Mouse (Mus musculus): ENCODE data around the gene Mmp9. TPM values are rescaled to one million over a fixed set of nuclear protein-coding genes. Genes with fewer than 3 reads are reported as not detected.

Gene Mmp9
- polyA plus RNA-seq, 1 experiment from 2014 or later, result 23.8 TPM

DNA sequence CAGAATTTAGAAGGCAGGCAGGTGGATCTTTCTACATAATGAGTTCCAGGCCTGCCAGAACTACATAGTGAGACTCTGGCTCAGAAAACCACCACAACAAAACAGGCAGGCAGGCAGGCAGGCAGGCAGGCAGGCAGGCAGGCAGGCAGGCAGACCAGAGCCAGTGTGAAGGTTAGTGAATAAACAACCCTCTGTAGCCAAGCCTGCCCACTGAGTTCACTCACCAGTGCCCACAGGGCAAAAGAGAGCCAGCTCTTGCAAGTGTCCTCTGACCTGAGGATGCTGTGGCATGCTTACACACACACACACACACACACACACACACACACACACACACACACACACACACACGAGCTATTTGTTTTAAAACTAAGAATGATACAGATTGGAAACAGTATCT lies 37.1 kb upstream of the Mmp9 start:
- Histone ChIP-seq H3K27ac (replicated peaks) (no peak overlapping the region), H3K4me1 (no peaks in the 10 kb centered on the region), H3K4me2 (no peak overlapping the region), H3K27me3 (replicated peaks) (no peaks in the 10 kb centered on the region), H3K9me3 (replicated peaks) (no peaks in the 10 kb centered on the region), H3K4me3 (replicated peaks) (no peak overlapping the region), H3K36me3 (peaks cover 98% of the 10 kb centered on the region), H3K9ac (replicated peaks) (no peak overlapping the region)
- WGBS, result 88% methylated on average over 1 of the region's 1 CpGs
- no peak for ATAC-seq (ENCODE audit: low FRiP score)

DNA sequence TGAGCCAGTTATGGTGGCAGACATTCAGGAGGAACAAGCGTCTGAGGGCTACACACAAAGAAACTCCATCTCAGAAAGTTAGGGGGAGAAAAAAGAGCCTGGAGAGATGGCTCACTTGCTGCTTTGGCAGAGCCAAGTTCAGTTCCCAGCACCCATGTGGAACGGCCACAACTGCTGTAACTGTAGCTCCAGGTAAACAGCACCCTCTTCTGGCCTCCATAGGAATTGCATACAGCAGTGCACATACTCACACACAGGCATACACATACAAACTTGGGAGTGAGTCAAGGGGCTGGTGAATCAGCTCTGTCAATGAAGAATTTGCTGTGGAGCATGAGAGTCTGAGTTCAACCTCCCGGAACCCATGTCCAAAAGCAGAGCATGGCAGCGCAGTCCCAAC lies 34.5 kb upstream of the Mmp9 start:
- no peak overlapping the region for H3K9ac ChIP-seq (replicated peaks)
- H3K4me1 ChIP-seq, result peaks cover 19% of the 10 kb centered on the region
- no peaks in the 10 kb centered on the region for H3K9me3 ChIP-seq (replicated peaks)
- no peak overlapping the region for H3K27ac ChIP-seq (replicated peaks)
- H3K4me3 ChIP-seq (replicated peaks), result no peak overlapping the region
- H3K4me2 ChIP-seq, result no peak overlapping the region
- H3K36me3 ChIP-seq, result peaks cover 81% of the 10 kb centered on the region
- no peaks in the 10 kb centered on the region for H3K27me3 ChIP-seq (replicated peaks)
- ATAC-seq (ENCODE audit: low FRiP score), result no peak
- over 99% methylated on average over 4 of the region's 4 CpGs for WGBS

DNA sequence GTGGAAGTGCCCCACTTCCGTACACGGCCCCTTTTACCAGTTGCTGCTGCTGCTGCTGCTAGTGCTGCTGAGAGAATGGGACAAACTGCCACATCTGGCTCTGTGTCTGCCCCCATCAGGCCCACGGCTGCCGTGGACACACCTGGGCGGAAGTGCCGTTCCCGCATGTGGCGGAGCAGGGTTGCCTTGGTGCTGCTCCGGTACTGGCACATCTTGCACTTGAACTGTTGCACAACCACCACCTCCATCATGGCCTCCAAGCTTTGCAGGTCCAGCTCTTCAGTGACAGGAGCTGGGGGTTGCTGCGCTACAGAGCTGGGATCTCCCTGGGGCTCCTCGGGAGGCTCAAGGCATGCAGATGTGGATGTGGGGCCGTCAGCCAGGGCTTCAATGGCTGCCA lies 33.1 kb upstream of the Mmp9 start:
- no peak overlapping the region for H3K4me2 ChIP-seq
- H3K27me3 ChIP-seq (replicated peaks), result no peaks in the 10 kb centered on the region
- H3K4me1 ChIP-seq, result peaks cover 25% of the 10 kb centered on the region
- no peak overlapping the region for H3K27ac ChIP-seq (replicated peaks)
- ATAC-seq (ENCODE audit: low FRiP score), result no peak
- no peak overlapping the region for H3K4me3 ChIP-seq (replicated peaks)
- 96% methylated on average over 12 of the region's 12 CpGs for WGBS
- no peak overlapping the region for H3K9ac ChIP-seq (replicated peaks)
- H3K36me3 ChIP-seq, result peaks cover 67% of the 10 kb centered on the region
- no peaks in the 10 kb centered on the region for H3K9me3 ChIP-seq (replicated peaks)

DNA sequence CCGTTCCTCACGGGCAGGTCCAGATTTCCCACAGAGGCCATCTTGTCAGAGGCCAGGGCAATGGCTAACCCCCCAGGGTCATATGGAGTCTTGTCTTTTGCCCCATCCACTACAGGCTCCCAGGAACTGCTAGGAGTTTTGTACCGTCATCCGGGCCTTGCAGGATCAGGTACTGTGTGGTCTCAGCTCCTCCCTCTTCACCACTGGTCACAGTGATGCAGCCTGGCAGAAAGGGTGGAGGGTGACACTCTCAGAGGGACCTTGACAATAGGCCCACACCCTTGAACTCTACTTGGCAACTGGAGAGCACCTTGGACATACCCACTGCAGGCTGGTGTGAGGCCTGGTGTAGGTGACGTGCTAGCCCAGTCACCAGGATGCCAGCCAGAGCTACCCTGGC lies 32.6 kb upstream of the Mmp9 start:
- H3K36me3 ChIP-seq, result peaks cover 62% of the 10 kb centered on the region

DNA sequence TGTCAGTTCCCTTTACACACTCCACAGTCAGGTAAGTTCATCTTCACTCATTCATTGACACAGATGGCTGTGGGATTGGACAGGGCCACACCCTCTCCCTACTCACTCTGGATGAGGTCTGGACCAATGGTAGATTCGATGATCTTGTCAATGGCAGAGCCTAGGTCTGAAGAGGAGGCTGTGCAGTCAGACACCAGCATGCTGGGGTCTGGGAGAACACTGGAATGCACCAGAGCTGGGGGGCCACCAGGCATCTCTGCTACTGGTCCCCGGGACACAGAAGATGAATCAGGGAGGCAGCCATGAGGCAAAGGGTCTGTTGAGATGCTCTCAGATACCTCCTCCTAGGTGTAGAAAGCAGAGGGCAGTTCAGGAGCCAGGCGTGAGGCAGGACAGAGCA lies 31.5 kb upstream of the Mmp9 start:
- no peak overlapping the region for H3K4me3 ChIP-seq (replicated peaks)

More for the DNA sequence above, 32.6 kb upstream of the Mmp9 start:
- Histone ChIP-seq H3K27me3 (replicated peaks) (no peaks in the 10 kb centered on the region), H3K4me3 (replicated peaks) (no peak overlapping the region), H3K4me2 (no peak overlapping the region), H3K9me3 (replicated peaks) (no peaks in the 10 kb centered on the region), H3K27ac (replicated peaks) (no peak overlapping the region), H3K9ac (replicated peaks) (no peak overlapping the region), H3K4me1 (peaks cover 27% of the 10 kb centered on the region)
- no peak for ATAC-seq (ENCODE audit: low FRiP score)
- 99% methylated on average over 5 of the region's 5 CpGs for WGBS

DNA sequence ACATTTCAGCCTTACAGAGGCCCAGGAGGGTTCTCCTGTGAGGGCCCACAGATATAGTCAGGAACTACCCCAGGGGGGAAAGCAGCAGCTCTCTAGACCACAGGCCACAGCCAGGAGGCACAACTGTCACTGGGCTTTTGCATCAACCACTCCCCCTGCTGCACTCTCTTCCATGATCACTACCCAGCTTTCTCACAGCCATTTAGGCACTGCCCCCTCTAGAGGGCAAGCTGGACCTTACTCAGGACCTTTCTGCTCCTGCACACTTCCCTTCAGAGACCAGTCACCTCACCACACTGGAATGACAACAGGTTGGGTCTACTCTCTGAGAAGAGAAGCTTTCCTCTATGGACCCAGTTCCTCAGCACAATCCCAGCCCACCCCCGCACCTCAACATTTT lies 31.0 kb upstream of the Mmp9 start:
- WGBS, result 76% methylated on average over 1 of the region's 1 CpGs
- H3K27ac ChIP-seq (replicated peaks), result no peak overlapping the region
- H3K9me3 ChIP-seq (replicated peaks), result no peaks in the 10 kb centered on the region
- H3K4me3 ChIP-seq (replicated peaks), result peak overlapping the region; percentile 84
- peak overlapping the region; percentile 90 for H3K4me2 ChIP-seq
- H3K36me3 ChIP-seq, result peaks cover 48% of the 10 kb centered on the region
- ATAC-seq (ENCODE audit: low FRiP score), result no peak
- H3K27me3 ChIP-seq (replicated peaks), result no peaks in the 10 kb centered on the region
- peaks cover 31% of the 10 kb centered on the region for H3K4me1 ChIP-seq
- H3K9ac ChIP-seq (replicated peaks), result peak overlapping the region; percentile 89; the same call in 1 of the 2 replicates

More for the DNA sequence above, 31.5 kb upstream of the Mmp9 start:
- no peaks in the 10 kb centered on the region for H3K27me3 ChIP-seq (replicated peaks)
- H3K4me2 ChIP-seq, result peak overlapping the region; percentile 90
- peaks cover 31% of the 10 kb centered on the region for H3K4me1 ChIP-seq
- no peaks in the 10 kb centered on the region for H3K9me3 ChIP-seq (replicated peaks)
- H3K9ac ChIP-seq (replicated peaks), result no peak overlapping the region
- no peak for ATAC-seq (ENCODE audit: low FRiP score)
- no peak overlapping the region for H3K27ac ChIP-seq (replicated peaks)
- H3K36me3 ChIP-seq, result peaks cover 53% of the 10 kb centered on the region
- WGBS, result 95% methylated on average over 3 of the region's 3 CpGs

DNA sequence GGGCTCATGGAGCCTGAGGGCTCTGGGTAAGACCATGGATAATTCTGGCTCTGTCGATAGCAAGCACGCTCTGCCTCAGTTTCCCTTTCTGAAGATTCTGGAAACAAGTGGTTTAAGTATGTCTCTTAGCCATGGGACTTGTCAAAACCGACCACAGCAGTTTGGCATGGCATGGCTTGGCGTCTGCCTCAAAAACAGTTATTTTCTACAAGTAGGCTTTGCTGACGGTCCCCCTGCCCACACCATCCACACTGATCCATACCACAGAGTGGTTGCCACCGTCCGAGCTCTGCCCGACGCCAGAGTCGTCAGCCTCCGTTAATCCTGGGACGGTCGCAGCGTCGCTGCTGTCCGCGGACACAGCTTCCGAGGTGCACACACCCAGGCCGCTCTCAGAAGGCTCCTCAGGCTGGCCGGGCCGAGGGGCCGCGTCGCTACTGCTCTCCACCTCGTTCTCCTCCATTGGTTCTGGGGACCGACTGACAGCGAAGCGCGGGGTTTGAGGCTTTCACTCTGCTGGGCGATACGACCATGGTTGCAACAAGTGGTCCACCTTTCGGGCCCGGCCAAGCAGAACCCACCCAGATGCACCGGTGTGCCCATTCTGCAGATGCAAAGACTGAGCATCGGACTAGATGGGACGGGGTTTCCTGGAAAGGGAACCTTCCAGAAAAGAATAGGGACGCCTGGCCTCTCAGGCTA lies 30.1 kb upstream of the Mmp9 start:
- H3K9me3 ChIP-seq (replicated peaks), result no peaks in the 10 kb centered on the region
- peak overlapping the region; percentile 84 for H3K4me3 ChIP-seq (replicated peaks)
- no peaks in the 10 kb centered on the region for H3K27me3 ChIP-seq (replicated peaks)
- ATAC-seq (ENCODE audit: low FRiP score), result peak; percentile 45
- H3K4me2 ChIP-seq, result peak overlapping the region; percentile 90
- peak overlapping the region; percentile 100 for H3K27ac ChIP-seq (replicated peaks)
- peak overlapping the region; percentile 89 for H3K9ac ChIP-seq (replicated peaks)
- H3K36me3 ChIP-seq, result peaks cover 39% of the 10 kb centered on the region
- 6% methylated on average over 37 of the region's 37 CpGs for WGBS
- peaks cover 31% of the 10 kb centered on the region for H3K4me1 ChIP-seq

DNA sequence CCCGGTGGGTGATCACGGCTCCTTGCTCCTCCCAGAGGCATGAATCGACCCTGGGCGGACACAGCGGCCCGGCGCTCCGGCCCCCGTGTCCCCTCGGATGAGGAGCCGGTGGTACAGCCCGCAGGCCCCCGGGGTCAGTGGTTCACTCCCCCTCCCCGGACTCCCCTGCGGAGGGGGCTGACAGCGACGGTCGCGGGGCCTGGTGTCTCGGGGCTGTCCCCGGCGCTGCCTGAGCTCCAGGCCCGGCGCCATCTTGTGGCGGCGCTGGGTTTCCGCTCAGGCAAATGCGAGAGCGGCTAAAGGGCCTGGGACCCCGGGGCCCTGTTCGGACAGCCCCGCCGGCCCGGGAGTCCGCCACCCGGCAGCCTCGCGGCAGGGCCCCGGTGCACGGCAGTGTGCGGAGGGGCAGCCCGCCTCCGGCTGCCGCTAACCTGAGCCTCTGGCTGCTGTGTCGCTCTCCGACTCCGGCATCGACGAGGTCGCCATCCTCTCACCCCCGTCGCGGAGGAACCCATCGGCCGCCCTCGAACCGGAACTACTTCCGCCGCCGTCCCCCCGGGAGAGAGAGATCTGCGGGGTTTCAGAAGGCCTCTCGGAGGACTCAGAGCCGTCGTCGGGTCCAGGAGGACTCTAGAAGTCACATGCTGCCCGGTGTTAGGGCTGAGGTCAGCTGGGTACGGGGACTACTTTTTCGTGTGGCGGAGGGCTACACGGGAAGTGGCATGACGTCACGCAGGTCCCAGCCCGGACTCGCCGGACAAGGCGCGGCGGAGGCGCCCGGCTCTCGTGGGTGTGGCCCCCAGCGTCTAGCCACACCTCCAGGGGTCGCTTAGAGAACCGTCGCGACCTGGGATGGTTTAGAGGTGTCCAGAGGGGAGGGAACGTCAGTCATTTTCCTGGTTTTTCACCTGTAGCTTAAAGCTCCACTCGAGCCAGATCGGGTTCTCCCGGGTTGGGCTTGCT lies 29.2 kb upstream of the Mmp9 start, which contains the start of gene Zfp335:
Gene Zfp335 (minus strand): TSS at position 672 of the 963 bp plus-strand sequence.
- peak; percentile 90 for ATAC-seq (ENCODE audit: low FRiP score)
- Histone ChIP-seq H3K9me3 (replicated peaks) (no peaks in the 10 kb centered on the region), H3K9ac (replicated peaks) (peak within 1 kb of the TSS; percentile 89), H3K36me3 (peaks cover 30% of the 10 kb centered on the region), H3K27me3 (replicated peaks) (no peaks in the 10 kb centered on the region), H3K4me3 (replicated peaks) (peak within 1 kb of the TSS; percentile 84), H3K4me2 (peak within 1 kb of the TSS; percentile 90), H3K27ac (replicated peaks) (peak within 1 kb of the TSS; percentile 100), H3K4me1 (peaks cover 31% of the 10 kb centered on the region)
- WGBS, result under 1% methylated on average over 91 of the region's 91 CpGs

DNA sequence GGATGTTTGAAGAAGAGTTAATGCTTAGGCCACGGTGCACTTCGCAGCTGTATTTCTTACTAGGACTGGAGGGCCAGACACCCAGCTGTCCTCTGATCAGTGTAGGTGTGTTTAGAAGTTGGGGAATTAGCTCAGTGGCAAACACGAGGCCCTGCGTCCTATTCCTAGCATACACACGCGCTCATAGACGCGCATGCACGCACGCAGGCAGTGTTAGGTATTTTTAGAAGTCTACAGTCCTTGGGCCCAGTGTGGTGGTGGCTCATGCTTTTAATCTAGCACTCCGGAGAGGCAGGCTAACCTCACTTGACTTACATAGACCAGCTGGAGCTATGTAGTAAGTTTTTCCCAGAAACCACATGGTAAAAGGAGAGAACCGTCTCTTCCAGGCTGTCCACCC lies 28.4 kb upstream of the Mmp9 start:
- H3K9me3 ChIP-seq (replicated peaks), result no peaks in the 10 kb centered on the region
- no peaks in the 10 kb centered on the region for H3K27me3 ChIP-seq (replicated peaks)
- WGBS, result 30% methylated on average over 12 of the region's 12 CpGs
- H3K36me3 ChIP-seq, result peaks cover 22% of the 10 kb centered on the region
- H3K4me3 ChIP-seq (replicated peaks), result peak overlapping the region; percentile 84
- ATAC-seq (ENCODE audit: low FRiP score), result no peak; the same call in 1 of the 2 replicates
- H3K4me2 ChIP-seq, result peak overlapping the region; percentile 90
- peaks cover 31% of the 10 kb centered on the region for H3K4me1 ChIP-seq
- H3K9ac ChIP-seq (replicated peaks), result peak overlapping the region; percentile 89
- peak overlapping the region; percentile 100 for H3K27ac ChIP-seq (replicated peaks)

DNA sequence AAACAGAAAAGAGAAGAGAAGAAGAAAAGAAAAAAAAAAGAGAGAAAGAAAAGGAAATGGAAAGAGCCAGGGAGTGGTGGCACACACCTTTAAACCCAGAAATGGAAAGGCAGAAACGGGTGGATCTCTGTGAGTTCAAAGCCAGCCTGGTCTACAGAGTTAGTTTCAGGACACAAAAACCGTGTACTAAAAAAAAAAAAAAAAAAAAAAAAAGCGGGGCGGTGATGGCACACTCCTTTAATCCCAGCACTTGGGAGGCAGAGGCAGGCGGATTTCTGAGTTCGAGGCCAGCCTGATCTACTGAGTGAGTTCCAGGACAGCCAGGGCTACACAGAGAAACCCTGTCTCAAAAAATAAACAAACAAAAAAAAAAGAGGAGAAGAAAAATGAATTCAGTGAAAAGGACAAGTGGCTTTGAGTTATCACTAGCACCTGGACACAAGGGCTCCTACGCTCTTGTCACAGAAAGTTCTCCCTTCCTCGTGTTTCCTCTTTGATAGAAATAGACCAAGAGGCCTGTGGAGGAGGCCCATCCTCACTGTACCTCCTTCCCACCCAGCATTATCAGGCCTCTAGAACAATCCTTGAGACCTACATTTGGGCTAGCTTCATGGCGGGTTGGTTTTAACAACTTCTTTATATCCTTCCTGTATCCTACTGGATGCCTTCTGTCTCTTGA lies 27.7 kb upstream of the Mmp9 start:
- ATAC-seq (ENCODE audit: low FRiP score), result no peak
- H3K27ac ChIP-seq (replicated peaks), result peak overlapping the region; percentile 100
- peak overlapping the region; percentile 84 for H3K4me3 ChIP-seq (replicated peaks)
- H3K27me3 ChIP-seq (replicated peaks), result no peaks in the 10 kb centered on the region
- H3K4me1 ChIP-seq, result peaks cover 31% of the 10 kb centered on the region
- H3K4me2 ChIP-seq, result peak overlapping the region; percentile 90
- peaks cover 15% of the 10 kb centered on the region for H3K36me3 ChIP-seq
- WGBS, result 93% methylated on average over 9 of the region's 9 CpGs
- no peaks in the 10 kb centered on the region for H3K9me3 ChIP-seq (replicated peaks)
- H3K9ac ChIP-seq (replicated peaks), result no peak overlapping the region

DNA sequence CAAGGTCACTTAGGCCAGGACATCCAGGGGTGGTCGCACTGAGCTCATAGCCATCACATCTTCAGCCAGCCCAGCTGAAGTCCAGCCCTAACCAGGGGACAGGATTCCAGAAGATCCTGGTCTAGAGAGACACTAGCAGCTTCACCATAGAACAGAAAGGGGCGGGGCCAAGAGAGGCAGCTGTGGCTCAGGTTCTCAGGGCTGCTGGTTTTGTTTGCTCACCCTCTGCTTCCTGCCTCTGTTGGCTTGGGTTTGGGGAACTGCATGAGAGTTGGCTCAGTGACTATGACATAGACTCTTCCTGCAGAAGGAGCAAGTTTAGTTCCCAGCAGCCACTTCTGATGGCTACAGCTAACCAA lies 27.2 kb upstream of the Mmp9 start:
- ATAC-seq (ENCODE audit: low FRiP score), result no peak
- Histone ChIP-seq H3K27ac (replicated peaks) (no peak overlapping the region), H3K4me3 (replicated peaks) (no peak overlapping the region), H3K36me3 (peaks cover 10% of the 10 kb centered on the region), H3K4me2 (no peak overlapping the region), H3K9ac (replicated peaks) (no peak overlapping the region), H3K27me3 (replicated peaks) (no peaks in the 10 kb centered on the region), H3K4me1 (peaks cover 31% of the 10 kb centered on the region), H3K9me3 (replicated peaks) (no peaks in the 10 kb centered on the region)
- WGBS, result 98% methylated on average over 2 of the region's 2 CpGs

Measured in neural tube, embryonic 15.5 days (tissue).